ENCODE assay signal across 8 mouse cellular contexts in genomic region chr13:24938683-24939082, GRCm38 (mm10). TPM values are rescaled to one million over a fixed set of nuclear protein-coding genes. Genes with fewer than 3 reads are reported as not detected.
DNase-seq lines count a peak whose midpoint lies in the region; ATAC-seq and TF ChIP-seq lines count a peak whose summit lies in the region.

No protein-coding gene starts in this region.

- peak; percentile 83 for DNase-seq in ZHBTc4 (ENCODE audit: low read depth, low spot score)
- DNase-seq in cerebellum, postnatal 36 days = peak; percentile 80 to 89
- DNase-seq in heart, adult 9 months (ENCODE audit: low spot score in 2 of 2) = peak; percentile 43 to 72
- peak; percentile 66 for DNase-seq in layer of hippocampus, adult 9-11 months
- peak; percentile 90 for DNase-seq in lung, postnatal 36 days
- peak; percentile 21 for DNase-seq in spleen, adult 12 weeks (ENCODE audit: low spot score)

- peaks cover 20% of the 10 kb centered on the region for H3K4me1 ChIP-seq in E14TG2a.4 (replicated peaks; ENCODE audit: low read depth, low read length)

- peak; percentile 89 for TF ChIP-seq CTCF in E14TG2a.4 (conservative IDR thresholded peaks at IDR 0.05; ENCODE audit: low read length)

- peaks cover 31% of the 10 kb centered on the region for H3K27me3 ChIP-seq in E14TG2a.4 (ENCODE audit: insufficient read depth, low read length)

- H3K9me3 ChIP-seq in E14TG2a.4 (ENCODE audit: low read length) = peaks cover 6% of the 10 kb centered on the region

- no peak for ATAC-seq in erythroid progenitor cell, adult 5-6 weeks (replicated peaks; ENCODE audit: low FRiP score, poor library complexity, severe bottlenecking)

- no peak overlapping the region for H3K4me3 ChIP-seq in E14TG2a.4 (replicated peaks; ENCODE audit: low read length)

- no peaks in the 10 kb centered on the region for H3K36me3 ChIP-seq in E14TG2a.4 (ENCODE audit: insufficient read depth, low read length)

RNA-seq across cellular contexts. Expression of gene Aldh5a1, which starts 1.2 kb away (rescaled TPM):
- total RNA-seq in erythroid progenitor cell, adult 5-6 weeks (2015; ENCODE audit: low replicate concordance) = not detected in 2 replicates
- 0.13 TPM in 1 of 2 replicates, not detected in the other for total RNA-seq in erythroid progenitor cell, adult 5-6 weeks (2017; ENCODE audit: low replicate concordance)

RNA-seq across cellular contexts. Expression of gene Gpld1, which starts 4.3 kb away (rescaled TPM):
- total RNA-seq in erythroid progenitor cell, adult 5-6 weeks (2015; ENCODE audit: low replicate concordance) = not detected in 2 replicates
- 0.77 TPM in 1 of 2 replicates, not detected in the other for total RNA-seq in erythroid progenitor cell, adult 5-6 weeks (2017; ENCODE audit: low replicate concordance)

Comparison
In these comparisons a context has a peak if more than half of its experiments do, and no peak if none do; other contexts are left out.
1. DNase-seq: peak in every context shown above with its lines; median percentile 90 in lung, postnatal 36 days; 84 in cerebellum, postnatal 36 days; 83 in ZHBTc4; 66 in layer of hippocampus, adult 9-11 months; 58 in heart, adult 9 months; 21 in spleen, adult 12 weeks.